Mouse (Mus musculus) lung, embryonic 14.5 days (tissue): ENCODE data around the gene Zfp710. TPM values are rescaled to one million over a fixed set of nuclear protein-coding genes. Genes with fewer than 3 reads are reported as not detected.
A peak's percentile ranks its signal among the peaks of the same experiment; 100 is the strongest.

ENCODE experiments used
- ATAC-seq: fragments of 200-750 bp; cut with Nextera tagmentation; 2 replicates; pipeline ENCODE4 v1.8.0; 2017; ENCODE audit warnings: mild to moderate bottlenecking, moderate TSS enrichment, moderate library complexity; ENCODE audit not compliant: insufficient read depth
- DNase-seq: peaks from one replicate; pipeline ENCODE4 v3.0.0-alpha.2; 2015
- H3K27ac ChIP-seq: fragments of 300-500 bp; sonication (generic); 2 replicates; pipeline ENCODE4 v1.5.1; 2014; ENCODE audit warnings: low read depth, mild to moderate bottlenecking, moderate library complexity
- H3K27me3 ChIP-seq: fragments of 300-500 bp; sonication (generic); 2 replicates; pipeline ENCODE4 v1.6.1; 2014; ENCODE audit warnings: low read length, control low read depth; ENCODE audit not compliant: insufficient read depth
- H3K36me3 ChIP-seq: fragments of 300-500 bp; sonication (generic); 2 replicates; pipeline ENCODE4 v1.6.1; 2014; ENCODE audit warnings: control low read depth; ENCODE audit not compliant: insufficient read depth
- H3K4me1 ChIP-seq: fragments of 300-500 bp; sonication (generic); 2 replicates; pipeline ENCODE4 v1.6.1; 2014; ENCODE audit warnings: antibody characterized with exemption, control low read depth; ENCODE audit not compliant: insufficient read depth
- H3K4me2 ChIP-seq: fragments of 300-500 bp; sonication (generic); 2 replicates; pipeline ENCODE4 v1.6.1; 2014; ENCODE audit warnings: mild to moderate bottlenecking
- H3K4me3 ChIP-seq: fragments of 300-500 bp; sonication (generic); 2 replicates; pipeline ENCODE4 v1.5.1; 2014; ENCODE audit warnings: low read depth, low read length
- H3K9ac ChIP-seq: fragments of 300-500 bp; sonication (generic); 2 replicates; pipeline ENCODE4 v1.6.1; 2014
- H3K9me3 ChIP-seq: fragments of 300-500 bp; sonication (generic); 2 replicates; pipeline ENCODE4 v1.6.1; 2016; ENCODE audit warnings: low read depth, low read length, control low read depth
- CTCF ChIP-seq: IDR thresholded peaks from 2 replicates; pipeline ENCODE4 v1.5.1; 2016; ENCODE audit warnings: antibody characterized with exemption, low read depth
- WGBS: fragments of 180-500 bp; shearing (Covaris S2); extraction: QIAGEN DNeasy Blood & Tissue Kit; methylation state at CpG from one replicate; pipeline ENCODE4 v1.1.7; 2014; 5-methylcytosine and 5-hydroxymethylcytosine counted together
- polyA plus RNA-seq: library from polyadenylated mRNA; unstranded; fragments of >200 nt; fragmentation: Nextera tagmentation; extraction: Ambion mirVana; gene quantifications from 2 replicates; pipeline ENCODE4 v1.2.1, GENCODE M21; 2014

Gene Zfp710
- polyA plus RNA-seq, 1 experiment from 2014 or later: 17.7 TPM

- Histone ChIP-seq H3K27me3 (no peaks in the 10 kb centered on the region), H3K4me2 (no peak overlapping the region)
- DNase-seq: peak; percentile 82
Observed at GRCm38 (mm10) chr7:80132541-80132940, 107.9 kb downstream of the Zfp710 start.

GRCm38 (mm10) chr7:80134454-80135172 is 110.0 kb downstream of the Zfp710 start:
- ATAC-seq: peak; percentile 87
- peaks cover 7% of the 10 kb centered on the region for H3K4me1 ChIP-seq
- WGBS: 25% methylated on average over 8 of the region's 8 CpGs
- no peaks in the 10 kb centered on the region; the same call in 1 of the 2 replicates for H3K9me3 ChIP-seq
- H3K9ac ChIP-seq: no peak overlapping the region
- H3K27me3 ChIP-seq: no peaks in the 10 kb centered on the region
- no peak overlapping the region for H3K4me3 ChIP-seq
- no peaks in the 10 kb centered on the region for H3K36me3 ChIP-seq
- no peak overlapping the region for H3K4me2 ChIP-seq
- no peak for TF ChIP-seq CTCF
- DNase-seq: peak; percentile 95
- H3K27ac ChIP-seq: peak overlapping the region; percentile 39; the same call in 1 of the 2 replicates

More at GRCm38 (mm10) chr7:80132541-80132940, 107.9 kb downstream of the Zfp710 start:
- Histone ChIP-seq H3K9me3 (no peaks in the 10 kb centered on the region; the same call in 1 of the 2 replicates), H3K36me3 (no peaks in the 10 kb centered on the region), H3K4me3 (no peak overlapping the region), H3K4me1 (peaks cover 7% of the 10 kb centered on the region), H3K27ac (no peak overlapping the region), H3K9ac (no peak overlapping the region)
- peak; percentile 77 for TF ChIP-seq CTCF
- WGBS: 40% methylated on average over 9 of the region's 9 CpGs
- no peak for ATAC-seq

- Histone ChIP-seq H3K27me3 (no peaks in the 10 kb centered on the region), H3K27ac (peak overlapping the region; percentile 39; the same call in 1 of the 2 replicates), H3K9me3 (no peaks in the 10 kb centered on the region; the same call in 1 of the 2 replicates), H3K36me3 (no peaks in the 10 kb centered on the region), H3K9ac (no peak overlapping the region), H3K4me3 (no peak overlapping the region), H3K4me2 (no peak overlapping the region), H3K4me1 (peaks cover 7% of the 10 kb centered on the region)
- DNase-seq (no peak), ATAC-seq (no peak)
- no peak for TF ChIP-seq CTCF
- WGBS: 93% methylated on average over 1 of the region's 1 CpGs
Observed at GRCm38 (mm10) chr7:80135173-80135532, 110.5 kb downstream of the Zfp710 start.

- Histone ChIP-seq H3K9me3 (no peaks in the 10 kb centered on the region; the same call in 1 of the 2 replicates), H3K27me3 (no peaks in the 10 kb centered on the region), H3K9ac (no peak overlapping the region), H3K4me2 (no peak overlapping the region), H3K27ac (no peak overlapping the region), H3K36me3 (no peaks in the 10 kb centered on the region), H3K4me3 (no peak overlapping the region), H3K4me1 (peaks cover 7% of the 10 kb centered on the region)
- no peak for ATAC-seq
- TF ChIP-seq CTCF: no peak
- 69% methylated on average over 1 of the region's 1 CpGs for WGBS
- DNase-seq: no peak
Observed at GRCm38 (mm10) chr7:80138375-80138774, 113.8 kb downstream of the Zfp710 start.

GRCm38 (mm10) chr7:80140815-80141214 is 116.2 kb downstream of the Zfp710 start:
- H3K9ac ChIP-seq: no peak overlapping the region
- no peak overlapping the region for H3K4me3 ChIP-seq
- no peak overlapping the region for H3K4me2 ChIP-seq
- H3K4me1 ChIP-seq: no peaks in the 10 kb centered on the region
- ATAC-seq (peak; percentile 78; the same call in 1 of the 2 replicates), DNase-seq (peak; percentile 91)
- H3K9me3 ChIP-seq: no peaks in the 10 kb centered on the region; the same call in 1 of the 2 replicates
- TF ChIP-seq CTCF: peak; percentile 89
- no peak overlapping the region for H3K27ac ChIP-seq
- 12% methylated on average over 9 of the region's 9 CpGs for WGBS
- H3K36me3 ChIP-seq: no peaks in the 10 kb centered on the region
- no peaks in the 10 kb centered on the region for H3K27me3 ChIP-seq

Other genes starting within 250 kb of the Zfp710 start
- gene Mesp1, start 231.0 kb upstream of the Zfp710 start, polyA plus RNA-seq: not detected in 2 replicates
- gene Mesp2, start 214.1 kb upstream of the Zfp710 start, polyA plus RNA-seq: 0.19 and 0.28 TPM in 2 replicates
- 3.8 TPM in 2 replicates for gene Anpep, start 163.8 kb upstream of the Zfp710 start, polyA plus RNA-seq
- 30.6 and 32.4 TPM in 2 replicates for gene Ap3s2, start 104.2 kb upstream of the Zfp710 start, polyA plus RNA-seq
- 25.3 and 26.8 TPM in 2 replicates for gene Arpin, start 89.5 kb upstream of the Zfp710 start, polyA plus RNA-seq
- 629 and 635 TPM in 2 replicates for gene Idh2, start 90.6 kb downstream of the Zfp710 start, polyA plus RNA-seq
- 11.9 and 12.8 TPM in 2 replicates for gene Sema4b, start 162.0 kb downstream of the Zfp710 start, polyA plus RNA-seq
- 66.4 and 67.4 TPM in 2 replicates for gene Cib1, start 208.0 kb downstream of the Zfp710 start, polyA plus RNA-seq
- 3.9 and 4.0 TPM in 2 replicates for gene Gdpgp1, start 208.1 kb downstream of the Zfp710 start, polyA plus RNA-seq
- gene Ttll13, start 221.6 kb downstream of the Zfp710 start, polyA plus RNA-seq: 0.50 and 0.71 TPM in 2 replicates
- 40.1 and 41.0 TPM in 2 replicates for gene Ngrn, start 236.4 kb downstream of the Zfp710 start, polyA plus RNA-seq
- gene Vps33b, start 244.8 kb downstream of the Zfp710 start, polyA plus RNA-seq: 11.6 and 12.1 TPM in 2 replicates